Mouse (Mus musculus) liver, adult 2 months (tissue): ENCODE results near the gene Fam131a. TPM values are rescaled to one million over a fixed set of nuclear protein-coding genes. Genes with fewer than 3 reads are reported as not detected.
A peak's percentile ranks its signal among the peaks of the same experiment; 100 is the strongest.

Experiments
- DNase-seq: peaks from one replicate; pipeline ENCODE4 v3.0.0-alpha.2; 2011; ENCODE audit warnings: low read depth, low spot score; ENCODE audit errors: extremely low read depth
- H3K27ac ChIP-seq: fragments of 200-500 bp; replicated peaks from 2 replicates; pipeline ENCODE4 v1.5.1; 2012; ENCODE audit warnings: low read depth, mild to moderate bottlenecking, control low read depth, inconsistent platforms, low read length; ENCODE audit not compliant: insufficient read depth
- H3K27me3 ChIP-seq: fragments of 200-500 bp; 2 replicates; pipeline ENCODE4 v1.6.1; 2012; ENCODE audit warnings: mild to moderate bottlenecking, moderate library complexity, low read length, inconsistent platforms; ENCODE audit not compliant: control insufficient read depth, insufficient read depth
- H3K36me3 ChIP-seq: fragments of 200-500 bp; 2 replicates; pipeline ENCODE4 v1.6.1; 2012; ENCODE audit warnings: low read length, inconsistent platforms; ENCODE audit not compliant: control insufficient read depth, insufficient read depth
- H3K4me1 ChIP-seq: fragments of 200-500 bp; 2 replicates; pipeline ENCODE4 v1.6.1; 2011; ENCODE audit warnings: low read length; ENCODE audit not compliant: control insufficient read depth, insufficient read depth
- H3K4me3 ChIP-seq: fragments of 200-500 bp; 2 replicates; pipeline ENCODE4 v1.5.1; 2011; ENCODE audit warnings: low read depth, mild to moderate bottlenecking, control low read depth, low read length, moderate library complexity; ENCODE audit not compliant: insufficient read depth
- H3K79me2 ChIP-seq: fragments of 200-500 bp; 2 replicates; pipeline ENCODE4 v1.6.1; 2012; ENCODE audit warnings: inconsistent platforms, mild to moderate bottlenecking, low read length, moderate library complexity; ENCODE audit not compliant: control insufficient read depth, insufficient read depth
- H3K9ac ChIP-seq: fragments of 200-500 bp; 2 replicates; pipeline ENCODE4 v1.6.1; 2012; ENCODE audit warnings: low read depth, mild to moderate bottlenecking, control low read depth, inconsistent platforms, low read length
- CTCF ChIP-seq: fragments of 200-500 bp; IDR thresholded peaks from 2 replicates; pipeline ENCODE4 v1.5.1; 2011; ENCODE audit warnings: low read depth, low read length, control low read depth
- POLR2A ChIP-seq: fragments of 200-500 bp; IDR thresholded peaks from 2 replicates; pipeline ENCODE4 v1.6.1; 2011; ENCODE audit warnings: low read length, control low read depth; ENCODE audit not compliant: insufficient read depth; ENCODE audit errors: extremely low read depth
- WGBS: fragments of 180-500 bp; shearing (Covaris S2); methylation state at CpG from one replicate; pipeline ENCODE4 v1.1.7; 2018; 5-methylcytosine and 5-hydroxymethylcytosine counted together
- polyA plus RNA-seq: library from polyadenylated mRNA; depleted of rRNA; stranded (reverse); fragments of >200 nt; gene quantifications from 2 replicates; pipeline ENCODE4 v1.2.3, GENCODE M21; 2012
- total RNA-seq: library from RNA; depleted of rRNA; stranded (reverse); fragments of >200 nt; gene quantifications from 2 replicates; pipeline ENCODE4 v1.2.3, GENCODE M21; 2014

Fam131a gene
- total and polyA plus RNA-seq, 2 experiments = 0.37 to 0.99 TPM

DNA sequence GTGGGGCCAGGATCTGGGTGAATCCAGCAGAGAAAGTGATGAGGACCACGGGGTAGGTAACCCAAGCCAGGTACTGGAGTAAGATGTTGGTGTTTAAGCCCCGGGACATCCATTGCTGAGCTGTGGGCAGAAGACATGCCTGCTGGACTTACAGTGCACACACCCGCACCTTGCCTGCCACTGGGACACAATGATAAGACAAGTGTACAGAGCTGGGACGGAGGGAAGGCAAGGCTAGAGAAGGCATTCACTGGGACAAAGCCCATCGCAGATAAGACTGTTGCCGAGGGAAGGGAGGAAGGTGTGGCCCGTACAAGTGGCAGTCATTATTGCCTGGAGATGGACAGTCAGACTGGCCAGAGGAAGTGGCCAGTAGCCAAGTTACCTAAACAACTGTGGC, 19.8 kb downstream of the Fam131a start:
- Histone ChIP-seq H3K79me2 (no peaks in the 10 kb centered on the region), H3K27me3 (no peaks in the 10 kb centered on the region), H3K4me3 (no peak overlapping the region), H3K36me3 (0 out of 2 replicates have a peak, but pooled peaks cover 2% of the 10 kb centered on the region), H3K4me1 (0 out of 2 replicates have a peak, but pooled peaks cover 3% of the 10 kb centered on the region), H3K9ac (no peak overlapping the region), H3K27ac (no peak overlapping the region)
- TF ChIP-seq CTCF = no peak
- TF ChIP-seq POLR2A = no peak
- WGBS = 89% methylated on average over 7 of the region's 7 CpGs
- no peak for DNase-seq

DNA sequence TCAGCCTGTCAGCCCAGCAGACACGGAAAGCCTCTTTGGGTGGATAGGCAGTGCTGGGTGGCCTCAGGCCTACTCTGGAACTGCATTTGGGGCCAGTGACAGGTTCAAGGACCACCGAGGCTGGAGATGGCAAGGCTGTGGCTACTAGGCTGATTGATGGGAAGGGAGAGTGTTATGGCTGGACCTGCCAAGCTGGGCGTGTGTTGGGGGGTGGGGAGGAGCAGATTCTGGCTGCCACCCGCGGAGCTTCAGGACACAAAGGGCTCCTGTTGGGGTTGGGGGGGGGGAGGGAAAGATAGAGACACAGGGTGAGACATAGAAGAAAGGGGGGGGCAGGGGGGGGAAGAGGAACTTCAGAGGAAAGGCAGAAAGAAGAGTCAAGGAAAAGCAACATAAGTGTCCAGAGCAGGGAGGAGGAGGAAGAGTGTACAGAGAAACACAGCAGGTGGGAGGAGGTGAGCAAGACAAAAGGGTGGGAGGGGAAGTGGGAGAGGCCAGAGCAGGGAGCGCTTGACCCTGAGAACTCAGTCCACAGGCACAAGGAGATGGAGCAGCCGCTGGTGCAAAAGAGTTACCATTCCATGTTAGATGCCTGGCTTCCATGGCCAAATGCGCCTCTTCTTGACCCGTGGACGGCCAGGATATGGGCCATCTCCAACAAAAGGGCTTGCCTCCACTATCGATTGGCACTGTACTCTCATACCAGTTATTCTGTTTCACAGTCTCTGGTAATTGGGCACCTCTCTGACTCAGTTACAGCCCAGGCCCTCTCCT, 21.5 kb downstream of the Fam131a start:
- H3K36me3 ChIP-seq = 0 out of 2 replicates have a peak, but pooled peaks cover 2% of the 10 kb centered on the region
- WGBS = 54% methylated on average over 11 of the region's 11 CpGs
- no peak overlapping the region for H3K4me3 ChIP-seq
- peak; percentile 70 for DNase-seq
- no peaks in the 10 kb centered on the region for H3K27me3 ChIP-seq
- no peaks in the 10 kb centered on the region for H3K79me2 ChIP-seq
- H3K9ac ChIP-seq = no peak overlapping the region
- H3K27ac ChIP-seq = no peak overlapping the region
- TF ChIP-seq POLR2A (no peak), CTCF (no peak)
- H3K4me1 ChIP-seq = peaks cover 7% of the 10 kb centered on the region

DNA sequence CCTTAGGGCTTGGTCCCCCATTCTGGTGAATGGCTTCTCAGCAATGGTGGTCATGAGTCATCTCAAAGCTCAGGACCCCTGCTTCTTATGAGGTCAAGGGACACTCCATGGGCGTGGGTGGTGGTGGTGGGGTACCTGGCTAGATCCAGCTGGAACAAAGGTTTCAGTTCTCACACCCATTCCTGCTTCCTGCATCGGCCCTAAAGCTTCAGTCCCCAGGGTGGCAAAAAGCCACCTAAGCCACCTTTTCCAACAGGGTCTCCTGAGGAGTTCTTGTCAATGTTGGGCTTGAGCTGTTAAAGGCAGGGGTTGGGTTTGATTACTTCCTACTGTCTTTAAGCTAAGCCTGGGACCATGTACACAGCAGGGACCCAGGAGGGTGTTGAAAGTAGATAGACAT, 22.1 kb downstream of the Fam131a start:
- no peaks in the 10 kb centered on the region for H3K27me3 ChIP-seq
- H3K27ac ChIP-seq = no peak overlapping the region
- H3K4me1 ChIP-seq = peaks cover 7% of the 10 kb centered on the region
- H3K36me3 ChIP-seq = 0 out of 2 replicates have a peak, but pooled peaks cover 3% of the 10 kb centered on the region
- no peaks in the 10 kb centered on the region for H3K79me2 ChIP-seq
- TF ChIP-seq POLR2A = no peak
- peak overlapping the region; percentile 96 for H3K9ac ChIP-seq
- peak overlapping the region; percentile 85 for H3K4me3 ChIP-seq
- 61% methylated on average over 2 of the region's 2 CpGs for WGBS
- no peak for DNase-seq

DNA sequence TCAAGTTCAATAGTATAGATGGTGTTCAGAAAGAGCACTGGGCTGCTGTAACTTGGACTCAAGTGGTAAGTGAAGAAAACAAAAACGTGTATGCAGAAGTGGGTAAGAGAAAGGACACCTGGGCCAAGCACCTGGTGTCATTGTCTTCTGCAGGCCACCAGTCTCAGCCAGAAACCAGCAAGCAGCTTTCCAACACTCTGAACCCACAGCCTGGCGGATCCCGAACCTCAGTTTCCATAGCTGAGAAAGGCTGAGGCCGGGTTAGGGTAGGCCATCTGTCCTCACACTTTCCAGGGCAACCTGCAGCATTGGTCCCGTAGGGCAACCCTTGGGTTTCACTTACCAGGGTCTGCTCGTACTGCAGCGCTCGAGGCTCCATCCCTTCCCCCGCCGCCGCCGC, 22.5 kb downstream of the Fam131a start:
- no peak for DNase-seq
- Histone ChIP-seq H3K27me3 (no peaks in the 10 kb centered on the region), H3K4me1 (peaks cover 7% of the 10 kb centered on the region), H3K4me3 (peak overlapping the region; percentile 85), H3K36me3 (peaks cover 6% of the 10 kb centered on the region; the same call in 1 of the 2 replicates), H3K27ac (peak overlapping the region; percentile 97), H3K79me2 (no peaks in the 10 kb centered on the region), H3K9ac (peak overlapping the region; percentile 96)
- 2% methylated on average over 12 of the region's 12 CpGs for WGBS
- no peak for TF ChIP-seq CTCF
- TF ChIP-seq POLR2A = no peak

DNA sequence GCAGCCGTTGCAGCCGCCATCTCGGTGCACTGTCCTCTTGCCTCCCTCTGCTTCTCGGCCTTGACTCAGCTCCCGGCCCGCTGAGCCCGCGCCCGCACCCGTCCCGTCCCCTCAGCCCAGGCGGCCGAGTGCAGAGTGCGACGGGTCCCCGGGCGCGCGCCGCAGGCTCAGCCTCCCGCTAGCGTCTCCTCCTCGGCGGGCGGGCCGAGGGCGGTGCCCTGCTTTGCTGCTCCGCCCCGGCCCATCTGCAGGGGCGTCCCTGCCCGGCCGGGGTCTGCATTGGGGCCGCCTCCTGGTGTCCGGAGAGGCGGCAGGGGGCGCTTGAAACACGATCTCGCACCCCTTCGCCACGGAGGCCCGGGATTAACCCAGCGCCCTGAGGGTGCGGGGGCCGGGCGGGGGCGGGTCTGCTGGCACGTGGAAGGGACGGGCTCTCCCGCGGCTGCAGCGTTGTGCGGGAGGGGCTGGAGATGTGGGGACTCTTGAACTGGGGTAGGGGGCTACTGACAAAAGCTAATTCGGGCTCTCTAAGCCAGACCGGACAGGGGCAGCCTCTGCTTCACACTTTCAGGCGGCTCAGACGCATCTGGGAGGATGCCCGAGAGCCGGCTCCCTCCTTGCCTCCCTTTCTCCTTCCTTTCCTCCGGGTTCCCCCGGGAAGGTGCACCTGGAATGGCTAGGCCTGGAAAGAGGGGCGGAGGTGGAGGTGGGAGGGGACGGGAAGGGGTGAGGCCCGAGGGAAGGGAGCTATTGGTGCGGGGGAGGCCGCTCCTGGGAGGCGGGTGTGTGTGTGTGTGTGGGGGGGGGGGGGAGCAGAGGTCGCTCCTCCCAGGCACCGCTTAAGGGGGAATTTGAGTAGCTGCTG, 23.2 kb downstream of the Fam131a start:
- whole genome bisulfite sequencing = under 1% methylated on average over 66 of the region's 68 CpGs
- DNase-seq = peak; percentile 89
- peaks cover 7% of the 10 kb centered on the region for H3K4me1 ChIP-seq
- no peaks in the 10 kb centered on the region for H3K79me2 ChIP-seq
- peaks cover 6% of the 10 kb centered on the region; the same call in 1 of the 2 replicates for H3K36me3 ChIP-seq
- H3K4me3 ChIP-seq = peak overlapping the region; percentile 85
- no peaks in the 10 kb centered on the region for H3K27me3 ChIP-seq
- H3K9ac ChIP-seq = peak overlapping the region; percentile 96
- peak; percentile 16; the same call in 1 of the 2 replicates for TF ChIP-seq CTCF
- TF ChIP-seq POLR2A = peak; percentile 92
- H3K27ac ChIP-seq = peak overlapping the region; percentile 99
